Comparison of ENCODE assay signal across 27 mouse cellular contexts in genomic region chr3:128565386-128565785, GRCm38 (mm10).
DNase-seq lines count a peak whose midpoint lies in the region; ATAC-seq and TF ChIP-seq lines count a peak whose summit lies in the region.
"Had no signal": no experiment of that assay in that cellular context is flagged by ENCODE, and none has a peak within 500 bp of the region (broad histone marks: within the 10 kb centered on the region; RNA-seq: fewer than 3 reads in every experiment).

No protein-coding gene starts in this region.

- H3K36me3 ChIP-seq in kidney, postnatal 0 days (ENCODE audit: insufficient read depth, low read length): no peaks in the 10 kb centered on the region
- H3K36me3 ChIP-seq in embryonic facial prominence, embryonic 14.5 days (ENCODE audit: control insufficient read depth, insufficient read depth, low read length): no peaks in the 10 kb centered on the region
- H3K36me3 ChIP-seq in midbrain, postnatal 0 days (ENCODE audit: insufficient read depth, low read length): no peaks in the 10 kb centered on the region
- H3K36me3 ChIP-seq: forebrain, embryonic 10.5 days; forebrain, embryonic 15.5 days; G1E; heart, embryonic 13.5 days; limb, embryonic 12.5 days; liver, embryonic 15.5 days; midbrain, embryonic 10.5 days; midbrain, embryonic 15.5 days; neural tube, embryonic 12.5 days had no signal

- 47% methylated on average over 8 of the region's 8 CpGs for WGBS in kidney, postnatal 0 days
- WGBS in embryonic facial prominence, embryonic 14.5 days: 32% methylated on average over 8 of the region's 8 CpGs
- 70% methylated on average over 8 of the region's 8 CpGs for WGBS in midbrain, postnatal 0 days

- DNase-seq in kidney, postnatal 0 days (ENCODE audit: low spot score): peak; percentile 46
- no peak for DNase-seq in kidney, adult 11 months
- peak; percentile 32 for DNase-seq in 3134 (ENCODE audit: extremely low read depth, insufficient read length, low spot score)
- peak; percentile 80 for DNase-seq in 3T3-L1 (ENCODE audit: low read depth, low spot score)
- peak; percentile 13 for DNase-seq in embryonic facial prominence, embryonic 14.5 days (ENCODE audit: low spot score)
- no peak for DNase-seq in layer of hippocampus, postnatal 25 days (ENCODE audit: extremely low spot score in 1 of 2, low spot score in 1 of 2)
- no peak for DNase-seq in midbrain, postnatal 0 days (ENCODE audit: low spot score)
- DNase-seq: adrenal gland, postnatal 25 days; cerebellum, adult 11-12 months; cerebellum, adult 9-11 months; heart, postnatal 10 days; kidney, adult 18-20 months; lung, postnatal 10 days; right cerebral cortex, adult 18-20 months; spleen, adult 18-20 months; thymus, postnatal 14 days had no signal

- no peak overlapping the region for H3K27ac ChIP-seq in kidney, postnatal 0 days
- H3K27ac ChIP-seq in embryonic facial prominence, embryonic 14.5 days (replicated peaks; ENCODE audit: low read depth, low read length): no peak overlapping the region
- no peak overlapping the region for H3K27ac ChIP-seq in midbrain, postnatal 0 days (ENCODE audit: low read depth, low read length)
- H3K27ac ChIP-seq: forebrain, embryonic 10.5 days; forebrain, embryonic 15.5 days; heart, embryonic 13.5 days; hindbrain, embryonic 14.5 days; left cerebral cortex, adult 2 months; limb, embryonic 12.5 days; liver, embryonic 15.5 days; midbrain, embryonic 10.5 days; midbrain, embryonic 15.5 days; neural tube, embryonic 12.5 days had no signal

- no peaks in the 10 kb centered on the region for H3K27me3 ChIP-seq in kidney, postnatal 0 days (ENCODE audit: insufficient read depth, low read length)
- no peaks in the 10 kb centered on the region for H3K27me3 ChIP-seq in embryonic facial prominence, embryonic 14.5 days (replicated peaks; ENCODE audit: control insufficient read depth, insufficient read depth, low read length)
- H3K27me3 ChIP-seq in midbrain, postnatal 0 days (ENCODE audit: insufficient read depth, low read length): no peaks in the 10 kb centered on the region
- H3K27me3 ChIP-seq: forebrain, embryonic 15.5 days; heart, embryonic 13.5 days; limb, embryonic 12.5 days; liver, embryonic 15.5 days; midbrain, embryonic 15.5 days; neural tube, embryonic 12.5 days had no signal

- H3K4me1 ChIP-seq in kidney, postnatal 0 days (replicated peaks; ENCODE audit: insufficient read depth, low read length): no peaks in the 10 kb centered on the region
- H3K4me1 ChIP-seq in embryonic facial prominence, embryonic 14.5 days (ENCODE audit: control insufficient read depth, insufficient read depth, low read length): peaks cover 6% of the 10 kb centered on the region; the same call in 1 of the 2 replicates
- H3K4me1 ChIP-seq in midbrain, postnatal 0 days (ENCODE audit: insufficient read depth, low read length): no peaks in the 10 kb centered on the region
- H3K4me1 ChIP-seq: forebrain, embryonic 10.5 days; forebrain, embryonic 15.5 days; heart, embryonic 13.5 days; limb, embryonic 12.5 days; liver, embryonic 15.5 days; midbrain, embryonic 10.5 days; midbrain, embryonic 15.5 days; neural tube, embryonic 12.5 days had no signal

- no peak overlapping the region for H3K4me3 ChIP-seq in kidney, postnatal 0 days (replicated peaks; ENCODE audit: low read depth, low read length)
- no peak overlapping the region for H3K4me3 ChIP-seq in embryonic facial prominence, embryonic 14.5 days (ENCODE audit: low read depth, low read length)
- no peak overlapping the region for H3K4me3 ChIP-seq in midbrain, postnatal 0 days (ENCODE audit: low read depth, low read length)
- H3K4me3 ChIP-seq: forebrain, embryonic 10.5 days; forebrain, embryonic 15.5 days; heart, embryonic 13.5 days; left cerebral cortex, adult 2 months; limb, embryonic 12.5 days; liver, embryonic 15.5 days; midbrain, embryonic 10.5 days; midbrain, embryonic 15.5 days; neural tube, embryonic 12.5 days had no signal

- TF ChIP-seq CTCF in kidney, postnatal 0 days (IDR thresholded peaks at IDR 0.05; ENCODE audit: low read depth): no peak
- TF ChIP-seq CTCF in midbrain, postnatal 0 days (IDR thresholded peaks at IDR 0.05): no peak

- H3K4me2 ChIP-seq in kidney, postnatal 0 days (ENCODE audit: low read length): no peak overlapping the region
- H3K4me2 ChIP-seq in embryonic facial prominence, embryonic 14.5 days (ENCODE audit: low read depth, low read length): no peak overlapping the region
- H3K4me2 ChIP-seq in midbrain, postnatal 0 days (ENCODE audit: low read depth, low read length, poor library complexity, severe bottlenecking): no peak overlapping the region
- H3K4me2 ChIP-seq: forebrain, embryonic 15.5 days; heart, embryonic 13.5 days; hindbrain, embryonic 14.5 days; limb, embryonic 12.5 days; liver, embryonic 15.5 days; midbrain, embryonic 15.5 days; neural tube, embryonic 12.5 days had no signal

- H3K9me3 ChIP-seq in kidney, postnatal 0 days (replicated peaks; ENCODE audit: low read length): no peaks in the 10 kb centered on the region
- no peaks in the 10 kb centered on the region for H3K9me3 ChIP-seq in embryonic facial prominence, embryonic 14.5 days (ENCODE audit: control insufficient read depth, low read length)
- H3K9me3 ChIP-seq in midbrain, postnatal 0 days (ENCODE audit: low read length): no peaks in the 10 kb centered on the region
- H3K9me3 ChIP-seq: forebrain, embryonic 10.5 days; forebrain, embryonic 15.5 days; heart, embryonic 13.5 days; limb, embryonic 12.5 days; liver, embryonic 15.5 days; midbrain, embryonic 10.5 days; midbrain, embryonic 15.5 days; neural tube, embryonic 12.5 days had no signal

- no peak for ATAC-seq in kidney, postnatal 0 days (replicated peaks; ENCODE audit: low FRiP score, low read depth)
- ATAC-seq in embryonic facial prominence, embryonic 14.5 days (ENCODE audit: low read depth): no peak
- no peak for ATAC-seq in midbrain, postnatal 0 days (ENCODE audit: low FRiP score)
- ATAC-seq: forebrain, embryonic 15.5 days; midbrain, embryonic 15.5 days had no signal

- no peak overlapping the region for H3K9ac ChIP-seq in kidney, postnatal 0 days (ENCODE audit: low read depth, low read length)
- no peak overlapping the region for H3K9ac ChIP-seq in embryonic facial prominence, embryonic 14.5 days (ENCODE audit: low read depth, low read length)
- no peak overlapping the region for H3K9ac ChIP-seq in midbrain, postnatal 0 days (replicated peaks; ENCODE audit: low read length, poor library complexity, severe bottlenecking)
- H3K9ac ChIP-seq: forebrain, embryonic 15.5 days; heart, embryonic 13.5 days; hindbrain, embryonic 14.5 days; limb, embryonic 12.5 days; liver, embryonic 15.5 days; midbrain, embryonic 15.5 days; neural tube, embryonic 12.5 days had no signal

Comparison
In these comparisons a context has a peak if more than half of its experiments do, and no peak if none do; other contexts are left out.
1. DNase-seq: peak in kidney, postnatal 0 days (single experiment), 3134 (single experiment), 3T3-L1 (single experiment) and embryonic facial prominence, embryonic 14.5 days (single experiment); none in kidney, adult 11 months (single experiment), layer of hippocampus, postnatal 25 days (0 of 2) and midbrain, postnatal 0 days (single experiment).